In the genomic region with DNA sequence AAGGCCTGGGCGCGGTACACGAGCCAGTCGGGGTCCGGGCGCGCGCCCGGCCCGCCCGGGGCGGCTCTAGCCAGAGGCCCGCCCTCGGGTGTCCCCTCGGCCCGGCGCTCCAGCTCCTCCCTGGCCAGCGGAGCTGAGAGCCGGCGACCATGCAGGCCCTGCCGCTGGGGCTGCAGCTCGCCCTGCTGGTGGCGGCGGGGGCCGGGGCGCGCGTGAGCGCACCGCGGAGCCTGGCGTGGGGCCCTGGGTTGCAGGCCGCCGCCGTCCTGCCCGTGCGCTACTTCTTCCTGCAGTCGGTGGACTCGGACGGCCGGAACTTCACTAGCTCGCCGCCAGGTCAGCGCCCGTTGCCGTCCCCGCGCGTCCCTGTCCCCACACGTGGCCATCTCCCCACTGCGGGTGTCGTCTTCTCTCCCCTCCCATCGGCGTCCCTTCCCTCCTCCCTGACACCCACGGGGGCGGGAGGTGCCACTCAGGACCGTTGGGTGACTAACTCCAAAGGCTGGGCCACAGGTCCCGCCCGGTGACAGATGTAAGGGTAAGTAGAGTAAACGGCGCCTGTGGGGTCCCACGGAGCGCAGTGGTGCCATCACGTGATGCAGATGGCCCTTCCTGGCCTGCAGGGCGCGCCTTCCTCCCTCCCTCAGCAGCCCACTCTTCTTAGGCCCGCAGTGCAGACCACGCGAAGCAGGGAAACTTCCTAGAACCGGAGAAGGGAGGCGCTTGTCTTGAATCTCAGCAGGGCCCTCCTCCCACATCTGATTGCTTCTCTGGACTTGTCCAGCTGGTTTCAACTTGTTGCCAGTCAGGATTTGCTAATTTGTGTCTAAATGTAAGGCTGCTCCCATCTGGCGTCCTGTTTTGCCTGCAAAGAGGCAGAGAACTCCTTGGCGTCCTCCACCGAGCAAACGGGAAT, we compare ENCODE assay signal across 7 mouse cellular contexts. TPM values are rescaled to one million over a fixed set of nuclear protein-coding genes. Genes with fewer than 3 reads are reported as not detected.
A peak's percentile ranks its signal among the peaks of the same experiment; 100 is the strongest.
DNase-seq lines count a peak whose midpoint lies in the region; ATAC-seq lines count a peak whose summit lies in the region.

TSS of gene Kdelc2 (plus strand) at position 75 of the 916 bp plus-strand sequence.

- peak within 1 kb of the TSS; percentile 96 for H3K9ac ChIP-seq in intestine, embryonic 16.5 days (ENCODE audit: low read depth, low read length)

- under 1% methylated on average over 75 of the region's 75 CpGs for WGBS in intestine, embryonic 16.5 days
- WGBS in midbrain, embryonic 10.5 days = under 1% methylated on average over 75 of the region's 75 CpGs

- no peaks in the 10 kb centered on the region for H3K9me3 ChIP-seq in intestine, embryonic 16.5 days (ENCODE audit: control insufficient read depth, low read length)
- H3K9me3 ChIP-seq in midbrain, embryonic 10.5 days (replicated peaks) = no peaks in the 10 kb centered on the region

- H3K4me3 ChIP-seq in intestine, embryonic 16.5 days (ENCODE audit: low read length) = peak within 1 kb of the TSS; percentile 83
- H3K4me3 ChIP-seq in midbrain, embryonic 10.5 days = peak within 1 kb of the TSS; percentile 84

- peak within 1 kb of the TSS; percentile 99 for H3K27ac ChIP-seq in intestine, embryonic 16.5 days (ENCODE audit: low read length)
- H3K27ac ChIP-seq in midbrain, embryonic 10.5 days (replicated peaks) = peak within 1 kb of the TSS; percentile 96

- ATAC-seq in intestine, embryonic 16.5 days = peak; percentile 95

- peak within 1 kb of the TSS; percentile 81 for H3K4me2 ChIP-seq in intestine, embryonic 16.5 days (ENCODE audit: low read depth, low read length)

- peak; percentile 82 for DNase-seq in adrenal gland, postnatal 10 days
- peak; percentile 73 for DNase-seq in embryo, embryonic 11.5 days (ENCODE audit: low read depth, low spot score)
- peak; percentile 94 for DNase-seq in gonadal fat pad, adult 2 months (ENCODE audit: low read depth)
- peak; percentile 79 to 80 for DNase-seq in left cerebral cortex, postnatal 36 days (ENCODE audit: low spot score in 2 of 2)
- peak; percentile 85 for DNase-seq in midbrain, embryonic 10.5 days (ENCODE audit: low spot score)
- peak; percentile 72 to 88 for DNase-seq in right cerebral cortex, postnatal 36 days (ENCODE audit: low spot score in 2 of 2)

- intact Hi-C loops in left cerebral cortex, postnatal 36 days (cut with DNase I) = loop anchor here (2.0 to 5.0 kb wide), 2 partner anchors 43 to 127 kb away; no protein-coding TSS in a partner anchor

- no peaks in the 10 kb centered on the region for H3K27me3 ChIP-seq in intestine, embryonic 16.5 days (replicated peaks; ENCODE audit: control insufficient read depth, insufficient read depth, low read length)
- H3K27me3 ChIP-seq in midbrain, embryonic 10.5 days (ENCODE audit: low read depth, poor library complexity, severe bottlenecking) = peaks cover 8% of the 10 kb centered on the region; the same call in 1 of the 2 replicates

- no peaks in the 10 kb centered on the region for H3K36me3 ChIP-seq in intestine, embryonic 16.5 days (ENCODE audit: control insufficient read depth, insufficient read depth, low read length)
- no peaks in the 10 kb centered on the region for H3K36me3 ChIP-seq in midbrain, embryonic 10.5 days

- peaks cover 10% of the 10 kb centered on the region for H3K4me1 ChIP-seq in intestine, embryonic 16.5 days (ENCODE audit: control insufficient read depth, insufficient read depth, low read length)
- peaks cover 16% of the 10 kb centered on the region for H3K4me1 ChIP-seq in midbrain, embryonic 10.5 days

RNA-seq across cellular contexts. Expression of gene Kdelc2, which starts in this region (rescaled TPM):
- total RNA-seq in adrenal gland, postnatal 10 days (2021) = 10 to 100 TPM; 14.5 to 15.6 TPM
- polyA plus RNA-seq in gonadal fat pad, adult 2 months (2012; rRNA removed) = 5.8 and 8.4 TPM in 2 replicates
- 23.9 and 25.2 TPM in 2 replicates for polyA plus RNA-seq in intestine, embryonic 16.5 days (2015; fragmentation: Nextera tagmentation; extraction: Ambion mirVana)
- 1 to 10 TPM; 6.1 to 6.6 TPM for total RNA-seq in left cerebral cortex, postnatal 36 days (2021)
- polyA plus RNA-seq in midbrain, embryonic 10.5 days (2016; fragmentation: Nextera tagmentation; extraction: Ambion mirVana) = 9.4 and 10.6 TPM in 2 replicates

Comparison
In these comparisons a context has a peak if more than half of its experiments do, and no peak if none do; other contexts are left out.
1. Peak in every context shown above with its lines: DNase-seq, ATAC-seq, H3K4me3 ChIP-seq and H3K27ac ChIP-seq.